Mouse (Mus musculus) midbrain, embryonic 10.5 days (tissue): ENCODE results near the gene Mpc2. TPM values are rescaled to one million over a fixed set of nuclear protein-coding genes. Genes with fewer than 3 reads are reported as not detected.

Source experiments
- DNase-seq: peaks from one replicate; pipeline ENCODE4 v3.0.0-alpha.2; 2017; ENCODE audit warnings: low spot score
- H3K27ac ChIP-seq: fragments of 300-500 bp; sonication (generic); replicated peaks from 2 replicates; pipeline ENCODE4 v1.5.1; 2016; ENCODE audit warnings: mild to moderate bottlenecking
- H3K27me3 ChIP-seq: fragments of 300-500 bp; sonication (generic); 2 replicates; pipeline ENCODE4 v1.6.1; 2016; ENCODE audit warnings: low read depth, mild to moderate bottlenecking; ENCODE audit not compliant: poor library complexity, severe bottlenecking
- H3K36me3 ChIP-seq: fragments of 300-500 bp; sonication (generic); 2 replicates; pipeline ENCODE4 v1.6.1; 2016; ENCODE audit warnings: mild to moderate bottlenecking, moderate library complexity
- H3K4me1 ChIP-seq: fragments of 300-500 bp; sonication (generic); 2 replicates; pipeline ENCODE4 v1.6.1; 2016
- H3K4me3 ChIP-seq: fragments of 300-500 bp; sonication (generic); 2 replicates; pipeline ENCODE4 v1.5.1; 2016; ENCODE audit warnings: mild to moderate bottlenecking, moderate library complexity
- H3K9me3 ChIP-seq: fragments of 300-500 bp; sonication (generic); replicated peaks from 2 replicates; pipeline ENCODE4 v1.6.1; 2016; ENCODE audit warnings: mild to moderate bottlenecking
- WGBS: fragments of 180-500 bp; shearing (Covaris S2); methylation state at CpG from one replicate; pipeline ENCODE4 v1.1.7; 2016; 5-methylcytosine and 5-hydroxymethylcytosine counted together
- polyA plus RNA-seq: library from polyadenylated mRNA; unstranded; fragments of >200 nt; fragmentation: Nextera tagmentation; extraction: Ambion mirVana; gene quantifications from 2 replicates; pipeline ENCODE4 v1.2.1, GENCODE M21; 2016

Mpc2 gene
- polyA plus RNA-seq, 1 experiment from 2014 or later, result 97.5 TPM

GRCm38 (mm10) chr1:165462861-165463260 is 2.4 kb downstream of the Mpc2 start:
- H3K27ac ChIP-seq, result no peak overlapping the region
- no peak for DNase-seq
- H3K36me3 ChIP-seq, result no peaks in the 10 kb centered on the region
- H3K9me3 ChIP-seq, result no peaks in the 10 kb centered on the region
- no peak overlapping the region for H3K4me3 ChIP-seq
- no peaks in the 10 kb centered on the region for H3K27me3 ChIP-seq
- H3K4me1 ChIP-seq, result peaks cover 16% of the 10 kb centered on the region
- WGBS, result 84% methylated on average over 1 of the region's 1 CpGs

DNA sequence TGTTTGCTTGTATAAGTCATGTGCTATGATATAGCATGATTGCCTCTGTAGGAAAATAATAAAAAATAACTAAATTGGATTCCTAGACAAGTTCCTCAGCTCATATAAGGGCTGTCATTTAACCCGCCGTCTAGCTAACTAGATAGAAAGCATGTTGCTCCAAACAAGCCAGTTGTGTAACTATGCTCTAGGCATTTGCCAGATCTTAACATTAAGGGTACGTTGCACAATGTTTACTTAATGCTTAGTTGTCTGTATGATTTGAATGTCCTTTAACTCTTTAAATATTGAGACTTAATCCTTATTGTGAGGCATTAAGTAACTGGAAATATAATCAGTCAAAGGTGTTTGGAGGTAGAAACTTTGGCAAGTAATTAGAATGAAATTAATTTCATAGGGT is 4.1 kb downstream of the Mpc2 start:
- WGBS, result 93% methylated on average over 3 of the region's 3 CpGs
- Histone ChIP-seq H3K4me3 (no peak overlapping the region), H3K27me3 (no peaks in the 10 kb centered on the region), H3K36me3 (no peaks in the 10 kb centered on the region), H3K9me3 (no peaks in the 10 kb centered on the region), H3K4me1 (peaks cover 8% of the 10 kb centered on the region), H3K27ac (no peak overlapping the region)
- no peak for DNase-seq

DNA sequence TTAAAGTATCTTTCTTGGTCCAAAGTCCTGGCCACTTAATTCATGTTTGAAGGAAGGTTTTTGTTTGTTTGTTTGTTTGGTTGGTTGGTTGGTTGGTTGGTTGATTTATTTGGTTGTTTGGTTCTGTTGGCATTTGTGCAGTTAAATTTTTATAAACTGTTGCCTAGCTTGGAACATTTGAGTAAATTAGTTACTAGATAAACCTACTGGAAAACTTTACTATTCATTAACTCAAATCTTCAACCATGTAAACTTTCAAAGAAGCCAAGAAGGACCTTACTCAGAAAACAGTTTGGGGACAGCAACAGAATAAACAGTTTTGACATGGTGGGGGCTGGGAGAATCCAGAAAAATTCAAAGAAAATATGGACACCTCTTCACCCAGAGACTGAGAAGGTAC is 8.5 kb downstream of the Mpc2 start:
- Histone ChIP-seq H3K4me1 (no peaks in the 10 kb centered on the region), H3K27ac (no peak overlapping the region), H3K9me3 (no peaks in the 10 kb centered on the region), H3K27me3 (no peaks in the 10 kb centered on the region), H3K36me3 (no peaks in the 10 kb centered on the region), H3K4me3 (no peak overlapping the region)
- DNase-seq, result no peak

DNA sequence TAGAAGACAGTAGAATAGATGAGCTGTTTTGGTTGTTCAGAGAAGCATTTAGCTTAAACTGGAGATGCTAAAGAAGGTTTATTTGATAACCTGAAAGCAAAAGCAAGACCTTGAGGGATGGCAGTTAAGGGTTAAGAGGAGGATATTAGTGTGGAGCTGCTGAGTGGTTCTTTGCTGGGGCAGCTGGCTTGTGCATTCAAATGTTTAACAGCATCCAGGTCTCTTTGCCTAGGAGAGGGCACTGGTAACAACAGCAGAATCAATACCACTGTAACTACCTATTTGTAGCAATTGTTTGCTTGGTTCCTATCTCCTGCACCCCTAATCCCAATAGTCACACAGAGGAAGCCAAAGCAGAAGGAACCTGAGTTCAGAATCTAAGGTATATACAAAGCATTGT is 9.3 kb downstream of the Mpc2 start:
- Histone ChIP-seq H3K27me3 (no peaks in the 10 kb centered on the region), H3K9me3 (no peaks in the 10 kb centered on the region), H3K4me1 (no peaks in the 10 kb centered on the region), H3K4me3 (no peak overlapping the region), H3K27ac (no peak overlapping the region), H3K36me3 (no peaks in the 10 kb centered on the region)
- no peak for DNase-seq

- WGBS, result 95% methylated on average over 1 of the region's 1 CpGs
- no peaks in the 10 kb centered on the region for H3K4me1 ChIP-seq
- no peak overlapping the region for H3K4me3 ChIP-seq
- no peaks in the 10 kb centered on the region for H3K27me3 ChIP-seq
- H3K36me3 ChIP-seq, result no peaks in the 10 kb centered on the region
- no peaks in the 10 kb centered on the region for H3K9me3 ChIP-seq
- no peak overlapping the region for H3K27ac ChIP-seq
- no peak for DNase-seq
Measured at GRCm38 (mm10) chr1:165471490-165471889, 11.1 kb downstream of the Mpc2 start.

DNA sequence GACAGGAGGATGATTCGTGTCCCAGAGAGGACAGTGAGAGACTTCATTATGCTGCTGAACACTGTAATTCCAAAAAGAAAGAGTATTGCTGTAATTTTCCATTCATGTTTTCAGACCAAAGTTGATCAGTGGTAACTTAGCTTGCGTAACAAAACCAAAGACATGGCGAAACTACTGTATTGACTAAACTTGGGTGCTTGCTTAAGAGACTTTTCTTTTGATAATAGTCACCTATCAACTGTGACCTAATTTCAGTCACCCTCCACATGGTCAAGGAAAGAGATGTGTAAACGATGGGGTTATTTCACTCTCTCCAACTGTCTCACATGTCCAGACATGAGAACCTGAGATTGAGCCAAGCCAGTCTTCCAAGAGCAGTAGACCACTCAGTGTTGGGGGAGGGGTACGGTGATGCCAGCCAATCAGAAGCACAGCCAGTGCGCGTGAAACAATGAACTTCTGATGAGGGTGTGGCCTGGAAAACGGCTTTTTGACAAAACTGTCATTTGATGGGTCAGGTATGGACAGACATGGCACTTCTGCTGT is 24.3 kb downstream of the Mpc2 start, which contains the start of gene Adcy10:
Gene Adcy10, plus strand, starts transcription at position 496 of the 546 bp plus-strand sequence.
- no peak within 1 kb of the TSS for H3K4me3 ChIP-seq

DNA sequence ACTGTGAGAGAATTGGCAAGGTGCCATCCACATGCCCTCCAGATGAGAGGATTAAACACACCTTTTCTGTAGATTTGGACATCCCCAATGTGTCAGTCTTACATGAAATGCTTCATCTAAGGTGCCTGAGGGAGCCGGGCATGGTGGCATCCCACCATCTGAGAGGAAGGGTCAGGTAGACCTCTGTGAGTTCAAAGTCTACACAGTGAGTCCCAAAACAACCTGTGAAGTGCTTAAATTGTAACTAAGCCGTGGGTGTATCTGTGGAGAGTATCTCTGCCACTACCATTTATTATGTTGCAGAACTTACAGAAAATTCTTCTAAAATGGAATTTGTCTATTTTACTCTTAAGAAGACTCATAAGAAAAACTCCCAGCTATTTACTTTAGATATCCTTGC is 25.7 kb downstream of the Mpc2 start:
- Histone ChIP-seq H3K4me3 (no peak overlapping the region), H3K27me3 (no peaks in the 10 kb centered on the region), H3K9me3 (no peaks in the 10 kb centered on the region), H3K4me1 (no peaks in the 10 kb centered on the region), H3K27ac (no peak overlapping the region), H3K36me3 (no peaks in the 10 kb centered on the region)
- DNase-seq, result no peak
- 93% methylated on average over 2 of the region's 2 CpGs for WGBS

More for the DNA sequence above, 24.3 kb downstream of the Mpc2 start, which contains the start of gene Adcy10:
- no peaks in the 10 kb centered on the region for H3K4me1 ChIP-seq
- WGBS, result 91% methylated on average over 8 of the region's 8 CpGs
- DNase-seq, result no peak
- H3K27ac ChIP-seq, result no peak within 1 kb of the TSS
- no peaks in the 10 kb centered on the region for H3K27me3 ChIP-seq
- no peaks in the 10 kb centered on the region for H3K36me3 ChIP-seq
- H3K9me3 ChIP-seq, result no peaks in the 10 kb centered on the region

DNA sequence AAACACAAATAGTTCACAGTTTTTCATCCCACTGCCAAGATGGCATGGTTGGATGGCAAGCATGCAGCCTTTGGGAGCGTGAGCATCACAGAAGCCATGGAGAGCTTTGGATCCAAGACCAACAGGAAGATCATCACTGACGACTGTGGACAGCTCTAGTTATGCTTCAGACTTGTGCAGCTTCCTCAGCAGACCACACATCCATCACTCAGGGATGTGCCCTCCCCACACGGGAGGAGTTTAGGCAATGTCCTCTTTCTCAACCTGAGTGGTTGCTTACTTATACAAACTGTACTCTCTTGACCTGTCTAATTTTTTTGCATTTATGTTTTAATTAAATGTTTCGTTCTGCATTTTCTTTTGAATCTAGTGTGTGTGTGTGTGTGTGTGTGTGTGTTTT is 28.8 kb downstream of the Mpc2 start:
- Histone ChIP-seq H3K36me3 (no peaks in the 10 kb centered on the region), H3K4me1 (no peaks in the 10 kb centered on the region), H3K27me3 (no peaks in the 10 kb centered on the region), H3K9me3 (no peaks in the 10 kb centered on the region), H3K4me3 (no peak overlapping the region), H3K27ac (no peak overlapping the region)
- DNase-seq, result no peak
- 91% methylated on average over 4 of the region's 4 CpGs for WGBS

DNA sequence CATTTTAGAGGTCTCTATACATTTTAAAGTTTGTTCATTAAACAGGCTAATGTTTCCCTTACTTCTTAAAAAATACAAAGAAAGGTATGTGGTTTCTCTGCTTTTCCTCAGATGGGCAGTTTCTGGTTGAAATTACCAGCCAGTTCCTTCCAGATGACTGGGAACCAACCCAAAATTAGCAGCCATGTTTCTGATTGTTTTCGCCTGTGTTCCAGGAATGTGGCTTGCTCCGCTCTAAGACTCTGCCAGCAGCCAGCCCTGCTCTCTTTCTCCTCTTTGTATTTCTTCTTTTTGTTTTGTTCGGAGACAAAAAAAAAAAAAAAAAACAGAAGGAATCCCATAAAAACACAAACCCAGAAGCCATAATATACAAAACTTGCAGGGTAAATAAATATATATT is 38.4 kb downstream of the Mpc2 start:
- WGBS, result 67% methylated on average over 3 of the region's 3 CpGs
- DNase-seq, result no peak

DNA sequence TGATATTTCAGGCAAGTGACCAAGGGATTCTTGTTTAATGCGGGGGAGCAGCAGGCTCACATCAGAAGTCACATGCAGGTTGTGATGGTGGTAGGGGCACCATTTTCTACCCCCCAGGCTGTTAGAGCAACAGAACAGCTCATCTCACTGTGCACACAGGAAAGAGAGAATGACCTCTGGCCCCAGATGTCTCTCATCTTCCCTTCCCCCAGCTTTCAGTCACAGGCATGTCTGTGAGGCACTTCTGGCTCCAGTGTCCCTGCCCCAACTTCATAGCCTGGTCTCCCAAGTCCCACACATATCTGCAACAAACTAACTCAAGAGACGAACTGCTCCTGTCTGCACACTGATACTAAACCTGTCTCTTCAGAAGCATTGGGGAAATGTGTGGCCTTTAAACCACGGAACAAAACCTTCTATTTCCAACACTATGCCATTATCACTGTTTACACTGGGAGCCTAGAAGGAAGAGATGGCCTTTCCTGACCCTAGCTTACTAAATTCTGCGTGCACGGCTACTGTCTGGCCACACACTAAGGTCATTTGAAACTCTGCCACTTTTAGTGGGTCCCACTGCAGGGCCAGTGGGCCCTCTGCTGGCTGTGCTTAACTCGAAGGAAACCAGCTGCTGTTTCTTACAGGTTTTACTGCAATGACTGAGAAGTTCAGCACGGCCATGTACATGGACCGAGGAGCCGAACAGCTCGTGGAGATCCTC is 43.0 kb downstream of the Mpc2 start:
- peak; percentile 17 for DNase-seq
- Histone ChIP-seq H3K36me3 (no peaks in the 10 kb centered on the region), H3K27ac (no peak overlapping the region), H3K27me3 (no peaks in the 10 kb centered on the region), H3K4me3 (no peak overlapping the region), H3K4me1 (no peaks in the 10 kb centered on the region), H3K9me3 (no peaks in the 10 kb centered on the region)
- 71% methylated on average over 10 of the region's 10 CpGs for WGBS

More for the DNA sequence above, 38.4 kb downstream of the Mpc2 start:
- H3K9me3 ChIP-seq, result no peaks in the 10 kb centered on the region
- no peaks in the 10 kb centered on the region for H3K4me1 ChIP-seq
- H3K36me3 ChIP-seq, result no peaks in the 10 kb centered on the region
- H3K27me3 ChIP-seq, result no peaks in the 10 kb centered on the region
- no peak overlapping the region for H3K27ac ChIP-seq
- H3K4me3 ChIP-seq, result no peak overlapping the region

GRCm38 (mm10) chr1:165506303-165506702 is 45.9 kb downstream of the Mpc2 start:
- 91% methylated on average over 6 of the region's 6 CpGs for WGBS
- H3K27ac ChIP-seq, result no peak overlapping the region
- H3K27me3 ChIP-seq, result no peaks in the 10 kb centered on the region
- H3K4me3 ChIP-seq, result no peak overlapping the region
- no peaks in the 10 kb centered on the region for H3K4me1 ChIP-seq
- H3K36me3 ChIP-seq, result no peaks in the 10 kb centered on the region
- H3K9me3 ChIP-seq, result no peaks in the 10 kb centered on the region
- no peak for DNase-seq

DNA sequence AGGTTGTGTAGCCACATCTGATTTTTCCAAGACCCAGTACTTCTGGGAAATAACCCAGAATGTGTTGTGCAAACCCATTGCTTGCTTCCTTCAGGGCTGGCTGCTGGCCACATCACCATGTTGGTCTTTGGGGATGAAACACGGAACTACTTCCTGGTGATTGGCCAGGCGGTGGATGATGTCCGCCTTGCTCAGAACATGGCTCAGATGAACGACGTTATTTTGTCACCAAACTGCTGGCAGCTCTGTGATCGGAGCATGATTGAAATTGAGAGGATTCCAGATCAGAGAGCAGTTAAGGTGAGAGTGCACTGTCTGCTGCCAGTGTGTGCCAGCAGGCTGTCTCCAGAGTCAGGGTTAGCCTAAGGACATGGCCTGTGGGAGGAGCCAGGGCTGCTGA is 49.7 kb downstream of the Mpc2 start:
- no peak overlapping the region for H3K4me3 ChIP-seq
- no peaks in the 10 kb centered on the region for H3K4me1 ChIP-seq
- no peaks in the 10 kb centered on the region for H3K9me3 ChIP-seq
- WGBS, result 92% methylated on average over 6 of the region's 6 CpGs
- H3K27ac ChIP-seq, result no peak overlapping the region
- no peak for DNase-seq
- no peaks in the 10 kb centered on the region for H3K27me3 ChIP-seq
- no peaks in the 10 kb centered on the region for H3K36me3 ChIP-seq

GRCm38 (mm10) chr1:165520716-165521115 is 60.3 kb downstream of the Mpc2 start:
- H3K27ac ChIP-seq, result no peak overlapping the region
- no peaks in the 10 kb centered on the region for H3K4me1 ChIP-seq
- 91% methylated on average over 7 of the region's 7 CpGs for WGBS
- no peaks in the 10 kb centered on the region for H3K36me3 ChIP-seq
- no peak for DNase-seq
- H3K9me3 ChIP-seq, result no peaks in the 10 kb centered on the region
- H3K27me3 ChIP-seq, result no peaks in the 10 kb centered on the region
- H3K4me3 ChIP-seq, result no peak overlapping the region
